8 mouse cellular contexts compared by ENCODE assay signal in the genomic region with DNA sequence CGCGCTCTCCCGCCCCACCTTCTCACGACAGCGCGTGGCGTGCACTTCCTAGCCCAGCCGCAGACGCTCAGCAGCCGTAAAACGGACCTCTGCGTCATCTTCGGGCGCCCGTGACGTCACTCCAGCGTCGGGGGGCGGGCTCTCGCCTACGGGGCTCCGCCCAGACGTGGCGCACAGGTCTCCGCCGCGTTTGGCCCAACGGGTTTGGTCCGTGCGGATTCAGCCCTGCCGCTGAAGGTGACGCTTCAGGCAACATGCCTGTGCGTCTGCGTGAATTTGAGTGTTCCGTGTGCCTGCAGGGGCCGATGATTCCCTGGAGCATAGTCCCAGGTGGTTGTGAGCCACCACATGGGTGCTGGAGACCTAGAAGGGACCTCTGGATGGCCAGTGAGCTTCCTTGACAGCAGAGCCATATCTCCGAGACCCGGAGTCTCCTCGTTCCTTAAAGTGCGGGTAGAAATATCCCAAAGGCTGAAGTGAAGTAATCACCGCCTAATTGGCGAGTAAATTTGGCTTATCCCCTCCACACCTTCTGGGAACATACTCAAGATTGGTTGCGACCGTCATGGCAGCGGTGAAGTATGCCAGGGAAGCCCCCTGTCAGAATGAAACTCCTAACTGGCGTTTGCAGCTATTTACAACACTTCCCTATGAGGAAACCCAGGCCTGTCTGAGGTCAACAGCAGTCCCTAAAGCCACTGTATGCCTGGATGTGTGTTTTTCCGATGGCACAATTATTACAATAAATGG. TPM values are rescaled to one million over a fixed set of nuclear protein-coding genes. Genes with fewer than 3 reads are reported as not detected.
DNase-seq lines count a peak whose midpoint lies in the region; ATAC-seq and TF ChIP-seq lines count a peak whose summit lies in the region.

A gene (minus strand): TSS at position 110 of the 750 bp plus-strand sequence.

- peak within 1 kb of the TSS; percentile 86 for H3K27ac ChIP-seq in MEL (ENCODE audit: control insufficient read depth, low read depth, low read length)
- peak within 1 kb of the TSS; percentile 80 for H3K27ac ChIP-seq in cerebellum, adult 2 months (ENCODE audit: insufficient read depth, low read length)
- peak within 1 kb of the TSS; percentile 88 for H3K27ac ChIP-seq in forebrain, postnatal 0 days (ENCODE audit: low read depth, low read length)
- peak within 1 kb of the TSS; percentile 81 for H3K27ac ChIP-seq in lung, embryonic 15.5 days

- WGBS in cerebellum, adult 2 months, result under 1% methylated on average over 47 of the region's 47 CpGs
- WGBS in forebrain, postnatal 0 days, result 2% methylated on average over 47 of the region's 47 CpGs
- WGBS in lung, embryonic 15.5 days, result under 1% methylated on average over 47 of the region's 47 CpGs

- no peak for TF ChIP-seq CTCF in MEL (IDR thresholded peaks at IDR 0.05 in 2 of 3, conservative IDR thresholded peaks at IDR 0.05 in 1 of 3; ENCODE audit: control insufficient read depth in 1 of 3, insufficient read depth in 1 of 3, low read depth in 2 of 3, low read length in 3 of 3, poor library complexity in 1 of 3, severe bottlenecking in 1 of 3)
- TF ChIP-seq CTCF in cerebellum, adult 2 months (IDR thresholded peaks at IDR 0.05; ENCODE audit: borderline replicate concordance, insufficient read depth, low read depth, low read length), result no peak
- peak; percentile 59 for TF ChIP-seq CTCF in forebrain, postnatal 0 days (IDR thresholded peaks at IDR 0.05; ENCODE audit: low read depth)

- H3K4me2 ChIP-seq in forebrain, postnatal 0 days (ENCODE audit: low read depth), result peak within 1 kb of the TSS; percentile 62
- peak within 1 kb of the TSS; percentile 76 for H3K4me2 ChIP-seq in lung, embryonic 15.5 days

- no peaks in the 10 kb centered on the region for H3K27me3 ChIP-seq in MEL (ENCODE audit: control insufficient read depth in 1 of 2, insufficient read depth in 2 of 2, low read length in 2 of 2)
- H3K27me3 ChIP-seq in cerebellum, adult 2 months (ENCODE audit: control insufficient read depth, insufficient read depth, low read length), result no peaks in the 10 kb centered on the region
- no peaks in the 10 kb centered on the region for H3K27me3 ChIP-seq in forebrain, postnatal 0 days (ENCODE audit: insufficient read depth, low read length)
- no peaks in the 10 kb centered on the region for H3K27me3 ChIP-seq in lung, embryonic 15.5 days

- DNase-seq in MEL (ENCODE audit: low read depth, low spot score), result peak; percentile 99
- DNase-seq in cerebellum, adult 2 months, result peak; percentile 95 to 98
- peak; percentile 99 for DNase-seq in forebrain, postnatal 0 days
- DNase-seq in heart, postnatal 4 days, result peak; percentile 99
- peak; percentile 89 to 95 for DNase-seq in layer of hippocampus, adult 8-10 months (ENCODE audit: low spot score in 2 of 2)
- peak; percentile 87 for DNase-seq in ovary, adult 18-20 months (ENCODE audit: low spot score)
- peak; percentile 97 for DNase-seq in thymus, postnatal 0 days (ENCODE audit: low spot score)

- peaks cover 7 to 13% of the 10 kb centered on the region in 2 experiments; a peak in 3 of 4 replicates for H3K4me1 ChIP-seq in MEL (ENCODE audit: control insufficient read depth in 1 of 2, insufficient read depth in 2 of 2, low read length in 2 of 2)
- no peaks in the 10 kb centered on the region for H3K4me1 ChIP-seq in cerebellum, adult 2 months (ENCODE audit: control insufficient read depth, insufficient read depth, low read length)
- no peaks in the 10 kb centered on the region for H3K4me1 ChIP-seq in forebrain, postnatal 0 days (ENCODE audit: insufficient read depth)
- peaks cover 7% of the 10 kb centered on the region; the same call in 1 of the 2 replicates for H3K4me1 ChIP-seq in lung, embryonic 15.5 days

- peak within 1 kb of the TSS; percentile 74 to 79 for H3K4me3 ChIP-seq in MEL (ENCODE audit: control insufficient read depth in 1 of 2, insufficient read depth in 1 of 2, low read depth in 2 of 2, low read length in 2 of 2)
- H3K4me3 ChIP-seq in cerebellum, adult 2 months (replicated peaks; ENCODE audit: insufficient read depth, low read depth, low read length), result peak within 1 kb of the TSS; percentile 84
- peak within 1 kb of the TSS; percentile 80 for H3K4me3 ChIP-seq in forebrain, postnatal 0 days (ENCODE audit: low read depth, low read length)
- H3K4me3 ChIP-seq in lung, embryonic 15.5 days, result peak within 1 kb of the TSS; percentile 62

- peak; percentile 98 to 100 for TF ChIP-seq POLR2A in MEL (IDR thresholded peaks at IDR 0.05; ENCODE audit: control insufficient read depth in 1 of 2, insufficient read depth in 1 of 2, low read depth in 1 of 2, low read length in 2 of 2, poor library complexity in 1 of 2)
- peak; percentile 100 for TF ChIP-seq POLR2A in cerebellum, adult 2 months (IDR thresholded peaks at IDR 0.05; ENCODE audit: borderline replicate concordance, insufficient read depth, low read length)

- peak; percentile 98 for ATAC-seq in forebrain, postnatal 0 days
- peak; percentile 98 for ATAC-seq in lung, embryonic 15.5 days (ENCODE audit: borderline replicate concordance, extremely low read depth, low FRiP score, low TSS enrichment)

- no peaks in the 10 kb centered on the region for H3K9me3 ChIP-seq in MEL (replicated peaks; ENCODE audit: insufficient read depth, low read length)
- H3K9me3 ChIP-seq in forebrain, postnatal 0 days (ENCODE audit: low read length), result no peaks in the 10 kb centered on the region
- no peaks in the 10 kb centered on the region for H3K9me3 ChIP-seq in lung, embryonic 15.5 days

- peaks cover 0 to 23% of the 10 kb centered on the region in 2 experiments; a peak in 3 of 4 replicates for H3K36me3 ChIP-seq in MEL (ENCODE audit: control insufficient read depth in 1 of 2, insufficient read depth in 2 of 2, low read length in 2 of 2)
- H3K36me3 ChIP-seq in forebrain, postnatal 0 days (ENCODE audit: insufficient read depth), result no peaks in the 10 kb centered on the region
- H3K36me3 ChIP-seq in lung, embryonic 15.5 days, result 0 out of 2 replicates have a peak, but pooled peaks cover 10% of the 10 kb centered on the region

- peak in 1 of 2 experiments; percentile 49; a peak in 1 of 4 replicates for TF ChIP-seq EP300 in MEL (IDR thresholded peaks at IDR 0.05; ENCODE audit: low read depth in 1 of 2, low read length in 2 of 2)

- TF ChIP-seq RAD21 in MEL (IDR thresholded peaks at IDR 0.05; ENCODE audit: low read depth, low read length), result no peak

- H3K79me2 ChIP-seq in MEL (ENCODE audit: control insufficient read depth, insufficient read depth, low read length, poor library complexity), result peaks cover 4% of the 10 kb centered on the region; the same call in 1 of the 2 replicates

- peak within 1 kb of the TSS; percentile 86 for H3K9ac ChIP-seq in MEL (ENCODE audit: control insufficient read depth, low read depth, low read length, poor library complexity, severe bottlenecking)
- peak within 1 kb of the TSS; percentile 73 for H3K9ac ChIP-seq in forebrain, postnatal 0 days
- peak within 1 kb of the TSS; percentile 72 for H3K9ac ChIP-seq in lung, embryonic 15.5 days

TF ChIP-seq in MEL, 35 proteins besides CTCF, POLR2A, EP300 and RAD21 (continues in another document):
- peak; percentile 54; the same call in 1 of the 2 replicates for TF ChIP-seq NRF1 (IDR thresholded peaks at IDR 0.05; ENCODE audit: insufficient read depth, low read depth, low read length, poor library complexity, severe bottlenecking)
- TF ChIP-seq ELF1 (IDR thresholded peaks at IDR 0.05; ENCODE audit: low read depth, low read length), result peak; percentile 94
- no peak for TF ChIP-seq CHD1 (IDR thresholded peaks at IDR 0.05; ENCODE audit: low read depth, low read length)
- TF ChIP-seq MAZ (IDR thresholded peaks at IDR 0.05; ENCODE audit: low read depth, low read length), result peak; percentile 94; the same call in 1 of the 2 replicates
- TF ChIP-seq ETS1 (IDR thresholded peaks at IDR 0.05; ENCODE audit: low read depth, low read length), result peak; percentile 52
- TF ChIP-seq CHD2 (IDR thresholded peaks at IDR 0.05; ENCODE audit: low read length), result no peak
- TF ChIP-seq JUND (IDR thresholded peaks at IDR 0.05; ENCODE audit: low read depth, low read length), result no peak
- peak; percentile 97 for TF ChIP-seq HCFC1 (IDR thresholded peaks at IDR 0.05; ENCODE audit: low read depth, low read length)
- TF ChIP-seq GABPA (IDR thresholded peaks at IDR 0.05; ENCODE audit: low read depth, low read length), result peak; percentile 84; the same call in 1 of the 2 replicates
- no peak for TF ChIP-seq POLR2AphosphoS5 (IDR thresholded peaks at IDR 0.05; ENCODE audit: borderline replicate concordance, low read depth, low read length)
- peak; percentile 64 for TF ChIP-seq MYB (IDR thresholded peaks at IDR 0.05; ENCODE audit: low read depth, low read length)
- no peak for TF ChIP-seq USF2 (IDR thresholded peaks at IDR 0.05; ENCODE audit: borderline replicate concordance in 1 of 2, insufficient read depth in 1 of 2, low read depth in 1 of 2, low read length in 2 of 2)
- peak; percentile 46; the same call in 1 of the 2 replicates for TF ChIP-seq RCOR1 (IDR thresholded peaks at IDR 0.05; ENCODE audit: low read depth, low read length)
- TF ChIP-seq GATA1 (IDR thresholded peaks at IDR 0.05; ENCODE audit: low read depth, low read length), result no peak
- 0 out of 2 replicates have a peak, but pooled peaks have one; percentile 15 for TF ChIP-seq UBTF (IDR thresholded peaks at IDR 0.05; ENCODE audit: borderline replicate concordance, insufficient read depth, low read depth, low read length)
- no peak for TF ChIP-seq BHLHE40 (IDR thresholded peaks at IDR 0.05; ENCODE audit: borderline replicate concordance, low read depth, low read length)
- TF ChIP-seq MAX (IDR thresholded peaks at IDR 0.05; ENCODE audit: low read length), result peak; percentile 94
- no peak for TF ChIP-seq MAFK (IDR thresholded peaks at IDR 0.05; ENCODE audit: borderline replicate concordance, low read depth, low read length)
- TF ChIP-seq MYC (IDR thresholded peaks at IDR 0.05; ENCODE audit: low read depth, low read length), result peak; percentile 87; the same call in 1 of the 2 replicates
- peak; percentile 57; the same call in 1 of the 2 replicates for TF ChIP-seq E2F4 (IDR thresholded peaks at IDR 0.05; ENCODE audit: borderline replicate concordance, low read depth, low read length)

RNA-seq across cellular contexts. Expression of the gene that starts here (rescaled TPM):
- total RNA-seq in MEL (2012; rRNA removed), result 23.4 and 26.5 TPM in 2 replicates
- polyA plus RNA-seq in MEL (2012; ENCODE audit: insufficient read depth in 1 of 2, insufficient read length in 2 of 2, low read depth in 1 of 2, low replicate concordance in 2 of 2, missing spikeins in 1 of 2), result 10 to 100 TPM in 1 of 2 experiments, not detected in 1; 20.7 TPM
- 19.9 and 20.9 TPM in 2 replicates for polyA plus RNA-seq in cerebellum, adult 2 months (2012; rRNA removed)
- total RNA-seq in forebrain, postnatal 0 days (2014; rRNA removed), result 16.1 and 18.8 TPM in 2 replicates
- polyA plus RNA-seq in forebrain, postnatal 0 days (2015; fragmentation: Nextera tagmentation; extraction: Ambion mirVana), result 6.7 and 13.3 TPM in 2 replicates
- 10 to 100 TPM; 10.2 to 11.3 TPM for total RNA-seq in heart, postnatal 4 days (2021)
- total RNA-seq in layer of hippocampus, adult 8-10 months (2022), result 10 to 100 TPM; 27.3 to 35.6 (median 30.3) TPM
- polyA plus RNA-seq in lung, embryonic 15.5 days (2015; fragmentation: Nextera tagmentation; extraction: Ambion mirVana), result 20.0 and 22.9 TPM in 2 replicates
- 13.5 and 14.8 TPM in 2 replicates for polyA plus RNA-seq in thymus, postnatal 0 days (2015; fragmentation: Nextera tagmentation; extraction: Ambion mirVana)

Comparison
In these comparisons a context has a peak if more than half of its experiments do, and no peak if none do; other contexts are left out.
1. Peak in every context shown above with its lines: DNase-seq, ATAC-seq, H3K4me3 ChIP-seq and H3K27ac ChIP-seq.